Mouse (Mus musculus) heart, postnatal 4 days (tissue): ENCODE measurements around the gene Areg. TPM values are rescaled to one million over a fixed set of nuclear protein-coding genes. Genes with fewer than 3 reads are reported as not detected.

ENCODE experiments used
- DNase-seq: peaks from one replicate; pipeline ENCODE4 v3.0.0; 2021
- total RNA-seq, 2 experiments: library from RNA; stranded (reverse); gene quantifications; 2 replicates each; pipeline ENCODE4 v1.2.3; 2021

Areg gene
- total RNA-seq: under 1 TPM; 0.36 to 0.60 TPM

DNA sequence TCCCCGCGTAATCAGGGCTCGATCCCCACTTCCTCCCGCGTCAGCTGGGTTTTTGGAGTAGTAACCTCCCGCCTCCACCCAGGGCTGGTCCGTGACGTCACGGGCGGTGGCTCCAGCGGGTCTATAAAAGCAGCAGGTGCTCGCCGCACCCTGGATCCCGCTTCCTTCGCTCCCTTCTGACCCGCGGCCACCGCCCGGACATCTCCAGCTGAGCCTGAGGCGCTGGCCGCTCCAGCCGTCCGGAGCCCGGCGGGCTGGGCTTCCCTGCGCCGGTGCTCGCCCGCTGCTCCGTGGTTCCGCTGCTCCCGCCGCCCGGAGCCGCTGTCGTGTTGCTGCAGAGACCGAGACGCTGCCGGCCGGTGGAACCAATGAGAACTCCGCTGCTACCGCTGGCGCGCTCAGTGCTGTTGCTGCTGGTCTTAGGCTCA is at the start of gene Areg:
Areg (plus strand) TSS at position 154 of the 428 bp plus-strand sequence.
- peak; percentile 68 for DNase-seq

DNA sequence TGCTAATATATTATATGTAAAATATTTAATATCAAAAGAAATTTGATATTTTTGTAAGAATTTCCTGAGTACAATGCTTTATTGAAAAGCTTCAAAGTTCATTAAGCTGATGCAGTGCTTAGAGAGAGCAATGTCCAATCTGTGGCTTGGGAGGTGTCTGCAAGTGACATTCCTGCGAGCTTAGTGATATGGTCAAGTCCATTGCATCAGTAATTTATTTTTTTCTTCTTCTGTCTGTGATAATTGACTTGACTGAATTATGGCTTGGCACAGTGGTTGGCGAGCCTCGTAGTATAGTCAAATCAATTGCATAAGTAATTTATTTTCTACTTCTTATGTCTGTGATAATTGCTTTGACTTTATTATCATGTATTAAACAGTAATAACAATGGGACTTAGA is 49.1 kb upstream of the Areg start:
- DNase-seq: no peak

DNA sequence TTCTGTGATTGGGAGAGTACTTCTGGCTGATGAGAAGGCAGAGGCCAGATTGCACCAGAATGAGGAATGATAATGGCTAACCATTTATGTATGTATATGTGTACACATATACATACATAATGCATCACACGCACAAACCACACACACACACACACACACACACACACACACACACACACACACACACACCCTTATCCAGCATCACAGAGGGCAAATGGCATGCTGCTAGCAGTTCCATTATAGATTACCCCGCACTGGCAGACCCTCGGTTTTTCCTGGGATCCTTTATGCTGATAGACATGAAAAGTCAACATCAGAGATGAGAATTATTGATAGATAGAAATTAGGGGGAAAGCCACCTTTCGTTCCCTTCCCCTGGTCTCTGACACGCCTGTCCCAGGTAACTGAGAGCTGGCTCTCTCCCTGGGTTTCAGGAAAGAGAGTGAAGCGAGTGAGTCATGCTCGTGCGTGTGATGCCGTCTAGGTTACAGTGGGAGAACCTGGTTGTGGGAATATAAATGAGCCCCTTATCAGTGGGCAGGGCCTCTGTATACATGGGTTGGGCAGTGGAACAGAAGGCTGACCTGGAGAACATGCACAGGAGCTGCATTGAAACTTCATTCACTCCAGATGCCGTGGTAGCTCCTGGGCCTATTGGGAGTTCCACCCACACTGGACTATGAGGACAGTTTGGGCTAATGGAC is 41.3 kb upstream of the Areg start:
- DNase-seq: no peak

DNA sequence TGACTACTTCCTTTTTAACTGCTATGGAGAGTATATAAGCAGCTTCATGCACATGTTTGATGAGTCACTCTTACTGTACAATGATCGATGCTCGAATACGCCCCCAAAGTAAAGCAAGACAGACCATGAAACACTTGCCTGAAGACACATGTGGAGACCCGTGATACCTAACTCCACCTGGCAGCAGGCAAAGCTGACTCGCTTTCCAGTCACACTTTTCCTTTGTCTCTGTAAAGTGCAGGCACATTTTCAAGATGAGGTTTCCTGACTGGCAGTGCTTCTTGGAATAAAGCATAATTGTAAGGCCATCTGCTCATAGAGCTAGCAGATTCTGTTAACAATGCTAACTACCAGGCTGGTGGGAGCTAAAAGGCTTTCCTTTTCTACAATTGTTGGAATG is 37.7 kb upstream of the Areg start:
- DNase-seq: no peak

DNA sequence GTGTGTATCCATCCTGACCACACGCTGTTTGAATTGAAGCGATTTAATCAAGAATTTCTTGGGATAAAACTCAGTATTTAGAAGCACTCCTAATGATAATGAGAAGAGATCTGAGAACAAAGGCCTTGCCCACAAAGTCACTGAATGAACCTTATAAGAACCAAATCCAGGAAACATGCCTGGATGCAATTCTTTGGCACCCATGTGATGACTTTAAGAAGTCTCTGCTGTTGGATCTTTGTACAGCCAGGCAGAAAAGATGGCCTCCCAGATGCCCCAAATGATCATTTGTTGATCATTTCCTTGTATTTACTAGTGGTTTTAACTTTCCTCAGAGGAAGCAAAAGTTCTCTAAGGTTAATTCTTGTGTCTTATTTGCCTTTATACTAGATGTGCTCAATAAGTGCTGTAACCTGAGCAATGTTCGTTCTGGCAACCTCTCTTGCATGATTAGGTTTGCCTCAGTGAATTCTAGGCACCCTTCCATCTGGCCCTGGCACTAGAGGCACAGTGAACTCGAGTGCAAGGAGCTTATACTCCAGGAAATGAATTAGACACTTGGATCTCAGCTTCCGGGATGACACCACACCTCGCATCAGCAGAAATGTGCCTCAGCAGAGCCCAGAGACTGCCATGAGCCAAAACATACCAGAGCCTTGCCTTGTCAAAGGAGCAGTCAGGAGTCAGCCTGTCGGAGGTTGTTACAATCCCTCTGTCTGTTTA is 35.3 kb upstream of the Areg start:
- DNase-seq: no peak

DNA sequence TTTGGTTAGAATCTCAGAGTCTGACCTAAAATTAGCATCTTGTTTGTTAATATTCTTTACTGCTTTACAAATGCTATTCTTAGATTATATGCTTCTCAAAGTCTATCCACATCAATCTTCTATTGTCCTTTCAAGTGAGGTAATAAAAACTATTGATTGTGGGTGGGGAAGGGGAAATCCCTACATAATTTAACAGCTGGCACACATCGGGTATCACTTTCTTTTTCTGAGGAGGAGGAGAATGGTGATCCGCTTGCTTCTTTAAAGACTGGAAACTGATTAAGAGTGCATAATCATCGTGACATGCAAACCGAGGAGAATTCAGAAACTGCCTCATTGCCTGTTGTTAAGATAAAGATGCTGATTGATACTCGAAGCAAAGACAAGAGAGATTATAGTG is 33.2 kb upstream of the Areg start:
- DNase-seq: no peak

DNA sequence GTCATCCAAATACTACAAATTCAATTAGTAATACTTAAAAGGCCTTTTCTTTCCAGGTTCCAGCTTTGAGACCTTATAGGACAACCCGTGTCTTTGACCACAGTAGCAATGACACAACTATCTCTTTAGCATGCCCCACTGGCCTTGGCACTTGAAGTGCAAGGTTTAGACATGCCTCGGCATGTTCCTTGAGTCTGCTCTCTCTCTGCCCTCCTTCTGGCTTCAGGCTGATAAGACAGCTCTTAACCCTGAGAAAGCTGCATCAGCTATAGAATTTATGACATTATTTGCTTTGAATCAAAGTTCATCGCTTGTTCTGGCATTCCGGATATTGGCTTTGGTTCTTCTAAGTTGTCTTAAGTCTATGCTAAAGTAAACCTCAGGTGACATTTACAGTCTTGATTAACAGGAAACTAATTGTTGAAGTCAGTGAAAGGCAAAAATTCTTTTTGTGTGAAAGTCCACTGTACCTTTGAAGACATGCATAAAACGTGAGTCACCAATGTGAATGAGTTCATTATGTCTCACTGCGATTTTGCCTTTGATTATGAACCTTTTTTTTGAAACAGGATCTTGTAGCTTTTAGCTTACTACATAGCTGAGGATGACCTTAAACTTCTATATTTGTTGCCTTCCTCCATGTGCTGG is 29.3 kb upstream of the Areg start:
- no peak for DNase-seq

DNA sequence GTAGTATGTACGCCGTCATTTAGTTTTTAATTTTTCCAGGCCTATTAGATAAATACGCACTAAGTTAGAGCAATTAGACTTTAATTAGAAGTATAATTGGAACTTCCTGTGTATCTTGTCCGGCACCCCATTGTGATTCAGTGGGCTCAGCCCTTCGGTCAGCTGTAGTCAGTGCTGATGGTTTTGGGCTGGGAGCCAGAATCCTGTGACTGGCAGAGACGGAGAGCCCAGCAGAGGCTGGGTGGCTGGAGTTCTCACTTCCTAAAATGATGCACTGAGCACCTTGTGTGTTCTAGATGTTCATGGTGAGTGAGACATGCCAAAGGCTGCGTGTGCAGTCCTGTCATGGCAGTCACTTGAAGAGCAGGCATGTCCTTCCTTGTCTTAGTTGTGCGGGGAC is 28.4 kb upstream of the Areg start:
- DNase-seq: peak; percentile 8

DNA sequence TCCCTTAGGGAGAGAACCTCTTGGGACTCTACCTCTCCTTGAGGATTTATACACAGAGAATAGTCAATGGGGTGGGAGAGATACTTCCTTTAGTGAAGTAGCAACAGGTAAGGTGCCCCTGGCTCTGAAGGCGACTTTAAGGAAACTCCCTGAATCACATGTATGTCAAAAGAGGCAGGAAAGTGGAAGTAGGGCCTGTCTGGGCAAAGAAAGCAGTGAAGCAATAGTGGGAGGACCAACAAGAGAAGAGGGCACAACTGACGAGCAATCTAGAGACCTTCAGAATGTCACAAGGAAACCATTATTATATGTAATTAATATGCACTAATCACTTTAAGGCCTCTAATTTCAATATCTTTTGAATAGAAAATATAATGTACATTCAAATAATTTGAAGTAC is 25.4 kb upstream of the Areg start:
- no peak for DNase-seq

DNA sequence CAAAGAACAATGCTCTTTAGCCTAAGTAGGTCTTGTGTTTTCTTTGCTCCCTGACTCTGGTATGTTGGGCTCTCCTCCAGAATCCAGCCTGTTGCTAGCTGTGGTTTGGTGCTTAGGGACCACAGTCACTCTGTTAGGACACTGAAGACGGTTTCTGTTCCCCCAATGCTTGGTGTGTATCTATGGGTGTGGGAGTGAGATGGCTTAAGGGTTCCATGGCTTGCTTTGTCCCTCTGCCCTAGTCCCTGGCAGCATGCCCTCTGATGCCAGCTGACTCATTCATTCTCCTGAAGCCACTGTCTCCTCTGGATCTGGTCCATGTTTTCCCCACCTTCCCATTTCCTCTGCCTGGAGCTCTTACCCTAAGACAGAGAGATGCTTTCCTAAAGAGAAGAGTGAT is 24.8 kb upstream of the Areg start:
- no peak for DNase-seq

DNA sequence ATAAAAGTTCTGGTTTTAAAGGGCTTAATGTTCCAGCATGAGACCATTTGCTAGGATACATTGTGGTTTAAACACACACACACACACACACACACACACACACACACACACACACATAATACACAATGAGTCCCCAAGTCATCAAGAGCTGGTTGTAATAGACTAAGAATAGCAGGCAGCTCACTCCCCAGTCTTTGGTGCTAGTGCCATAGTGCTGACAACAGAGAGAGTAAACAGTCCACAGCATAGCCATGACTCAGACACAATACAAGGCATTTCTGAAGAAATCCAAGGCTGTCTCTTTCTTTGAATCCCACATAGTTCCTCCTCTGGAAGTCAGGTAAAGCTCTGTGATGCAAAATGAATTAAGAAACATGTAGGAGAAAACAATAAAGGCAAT is 20.8 kb upstream of the Areg start:
- DNase-seq: peak; percentile 13

DNA sequence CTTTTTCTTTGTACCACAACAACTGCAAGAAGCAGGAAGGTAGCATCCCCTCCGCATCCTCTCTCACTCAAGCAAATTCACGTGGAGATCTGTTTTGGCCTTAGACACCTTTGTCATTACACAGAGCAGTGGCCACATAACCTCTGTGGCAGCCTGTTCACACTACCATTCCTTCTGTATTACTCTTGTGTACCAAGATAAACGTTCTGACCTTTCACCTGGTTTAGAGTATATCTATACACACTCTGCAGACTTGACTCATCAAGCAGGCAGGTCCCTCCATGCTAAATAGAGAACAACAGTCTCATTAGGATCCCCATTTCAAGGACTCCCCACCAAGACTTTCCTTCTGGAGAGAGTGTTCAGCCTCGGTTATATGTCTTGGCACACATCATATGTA is 16.0 kb upstream of the Areg start:
- no peak for DNase-seq

DNA sequence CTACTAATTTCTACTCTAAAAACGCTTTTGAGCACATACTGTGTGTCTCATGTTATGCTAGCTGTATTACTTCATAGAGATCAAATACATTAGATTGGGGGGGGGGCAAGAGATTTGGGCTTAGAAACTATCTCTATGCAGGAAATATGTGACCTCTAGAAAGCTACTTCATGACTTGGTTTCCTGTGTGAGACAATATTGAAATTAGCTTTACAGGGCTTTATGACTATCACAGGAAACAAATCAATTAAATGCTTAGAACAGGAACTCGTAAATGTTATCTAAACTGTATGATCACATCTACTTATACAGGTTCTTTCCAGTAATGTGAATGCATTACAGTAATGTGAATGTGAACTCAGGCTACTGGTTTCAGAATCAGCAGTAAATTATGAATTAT is 15.3 kb upstream of the Areg start:
- DNase-seq: no peak

DNA sequence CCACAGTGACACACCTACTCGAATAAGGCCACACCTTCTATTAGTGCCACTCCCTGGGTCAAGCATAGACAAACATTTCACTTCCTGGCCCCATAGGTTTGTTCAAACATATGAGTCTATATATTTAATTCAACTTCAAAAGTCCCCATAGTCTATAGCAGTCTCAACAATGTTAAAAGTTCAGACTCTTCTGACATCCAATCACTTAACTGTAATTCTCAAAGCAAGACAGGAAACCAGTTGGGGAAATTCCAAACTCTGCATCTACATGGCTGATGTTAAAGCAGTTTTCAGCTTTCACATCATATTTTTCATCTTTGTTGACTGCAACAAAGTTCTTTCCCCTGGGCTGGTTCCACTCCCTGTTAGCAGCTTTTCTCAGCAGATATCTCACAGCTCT is 12.8 kb upstream of the Areg start:
- no peak for DNase-seq

DNA sequence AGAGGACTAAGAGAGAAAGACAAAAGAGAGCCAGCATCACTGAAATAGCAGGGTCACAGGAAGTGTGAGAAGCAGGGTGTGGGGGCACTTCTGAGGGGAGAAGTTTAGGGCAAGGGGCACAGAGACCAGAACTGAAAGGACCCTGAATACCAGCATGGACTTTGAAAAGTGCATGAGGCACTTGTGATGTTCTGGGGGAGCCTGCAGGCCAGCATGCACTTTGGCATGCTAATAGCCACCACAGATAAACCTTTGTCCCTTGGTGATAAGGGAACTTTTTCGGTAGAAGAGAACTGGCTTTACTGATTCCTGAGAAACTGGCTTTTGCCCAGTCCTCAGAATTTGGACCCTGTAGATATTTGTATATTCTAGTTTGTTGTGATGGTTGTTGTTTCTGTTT is 4.4 kb upstream of the Areg start:
- no peak for DNase-seq

DNA sequence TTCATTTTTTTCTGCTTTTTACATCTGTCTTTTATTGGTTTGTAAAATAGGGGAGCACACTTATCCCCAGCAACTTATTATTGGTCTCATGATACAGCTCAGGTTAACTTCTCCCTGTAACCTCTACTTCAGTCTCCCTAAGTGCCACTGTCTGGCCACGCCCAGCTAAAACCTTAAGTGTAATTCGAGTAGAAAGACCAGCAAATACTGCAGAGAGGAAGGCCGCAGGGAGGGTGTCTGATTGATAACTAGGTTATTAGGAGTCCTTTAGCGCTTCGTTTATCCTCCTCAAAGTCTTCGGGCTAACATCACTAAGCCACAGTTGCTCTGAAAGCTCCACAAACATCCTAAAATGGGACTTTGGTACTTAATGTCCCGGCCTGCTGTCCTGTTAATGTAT is 429 bp upstream of the Areg start:
- DNase-seq: no peak

DNA sequence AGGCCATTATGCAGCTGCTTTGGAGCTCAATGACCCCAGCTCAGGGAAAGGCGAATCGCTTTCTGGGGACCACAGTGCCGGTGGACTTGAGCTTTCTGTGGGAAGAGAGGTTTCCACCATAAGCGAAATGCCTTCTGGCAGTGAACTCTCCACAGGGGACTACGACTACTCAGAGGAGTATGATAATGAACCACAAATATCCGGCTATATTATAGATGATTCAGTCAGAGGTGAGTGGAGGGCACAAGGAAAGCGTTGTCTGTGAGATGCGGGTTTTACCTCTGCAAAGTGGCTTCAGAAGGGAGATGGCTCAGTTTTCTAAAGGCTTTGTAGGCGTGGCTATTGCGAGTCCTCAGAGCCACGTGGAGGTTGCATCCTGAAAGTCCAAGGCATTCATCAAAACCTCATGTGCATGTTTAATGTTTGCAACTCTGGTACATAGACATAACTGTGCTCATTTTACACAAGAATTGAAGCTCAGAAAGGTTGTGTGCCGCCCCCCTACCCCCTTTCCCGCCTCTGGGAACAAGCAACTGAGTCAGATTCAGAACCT is 1.6 kb downstream of the Areg start:
- DNase-seq: no peak

DNA sequence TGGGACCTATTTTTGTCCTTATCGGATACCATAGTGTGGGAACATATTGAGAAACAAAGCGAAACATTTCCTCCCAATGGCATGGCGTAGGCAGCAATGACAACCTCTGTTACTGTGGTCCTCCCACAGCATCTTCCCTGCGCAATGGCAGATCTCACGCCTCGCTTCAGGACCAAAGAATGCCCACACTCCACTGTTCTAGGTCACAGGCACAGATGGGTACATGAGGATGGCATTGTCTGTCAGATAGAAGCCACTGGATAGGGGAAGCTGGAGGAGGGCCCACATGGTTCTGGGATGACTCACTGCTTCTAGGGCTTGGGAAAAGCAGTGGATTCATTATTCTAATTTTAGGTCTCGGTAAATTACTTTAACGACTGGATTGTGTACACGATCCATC is 5.6 kb downstream of the Areg start:
- no peak for DNase-seq

DNA sequence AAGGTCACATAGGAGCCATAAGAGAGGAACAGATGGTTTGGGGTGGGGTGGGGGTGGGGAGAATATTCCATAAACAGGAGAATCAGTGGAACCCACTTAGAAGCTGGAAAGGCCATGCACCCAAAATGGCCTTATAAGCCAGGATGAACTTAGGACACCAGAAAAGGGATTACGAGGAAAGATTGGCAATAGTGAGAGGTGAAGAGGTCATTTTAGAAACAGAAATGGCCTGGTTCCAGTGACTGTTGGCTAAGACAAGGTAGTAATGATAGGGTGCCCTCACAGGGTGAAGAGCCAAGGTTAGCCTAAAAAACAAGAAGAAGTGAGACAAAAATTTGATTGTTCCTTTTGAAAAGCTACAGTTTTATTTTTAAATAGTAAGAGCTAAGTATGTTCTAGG is 7.6 kb downstream of the Areg start:
- no peak for DNase-seq

DNA sequence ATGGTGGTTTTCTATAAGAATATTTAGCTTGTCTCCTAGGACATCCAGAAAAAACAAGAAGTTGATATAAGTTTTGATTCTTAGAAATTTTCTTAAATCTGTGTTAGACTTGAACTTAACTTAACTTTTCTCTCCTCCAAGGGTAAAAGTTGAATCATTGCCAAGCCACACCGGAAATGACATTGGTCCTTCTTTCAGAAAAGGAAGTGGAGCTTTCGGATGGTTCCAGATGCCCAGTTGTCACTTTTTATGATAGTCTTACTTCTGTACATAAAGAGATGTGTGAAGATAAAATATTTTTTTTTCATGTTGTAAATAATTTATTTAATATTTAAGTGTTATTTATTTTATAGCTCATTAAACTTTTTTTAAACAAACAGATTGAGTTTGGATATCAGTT is 8.7 kb downstream of the Areg start:
- no peak for DNase-seq

DNA sequence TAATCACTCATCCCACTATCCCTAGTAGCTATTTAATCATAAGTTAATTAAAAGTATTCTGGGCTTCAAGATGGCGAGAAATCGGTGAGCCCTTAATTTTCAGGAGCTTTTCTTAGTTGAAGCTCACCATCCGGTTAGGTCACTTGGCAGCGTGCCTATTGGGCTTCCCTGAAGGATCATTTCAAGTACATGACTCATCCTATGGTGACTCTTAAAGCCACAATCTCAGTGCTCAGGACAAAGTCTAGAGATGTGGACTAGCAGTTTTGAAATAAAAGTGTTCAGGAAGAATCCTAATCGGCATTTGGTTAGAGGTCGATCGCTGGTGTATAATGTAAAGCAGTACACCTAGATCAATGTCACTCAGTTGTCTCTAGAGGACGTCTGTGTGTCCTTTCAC is 17.3 kb downstream of the Areg start:
- peak; percentile 20 for DNase-seq

DNA sequence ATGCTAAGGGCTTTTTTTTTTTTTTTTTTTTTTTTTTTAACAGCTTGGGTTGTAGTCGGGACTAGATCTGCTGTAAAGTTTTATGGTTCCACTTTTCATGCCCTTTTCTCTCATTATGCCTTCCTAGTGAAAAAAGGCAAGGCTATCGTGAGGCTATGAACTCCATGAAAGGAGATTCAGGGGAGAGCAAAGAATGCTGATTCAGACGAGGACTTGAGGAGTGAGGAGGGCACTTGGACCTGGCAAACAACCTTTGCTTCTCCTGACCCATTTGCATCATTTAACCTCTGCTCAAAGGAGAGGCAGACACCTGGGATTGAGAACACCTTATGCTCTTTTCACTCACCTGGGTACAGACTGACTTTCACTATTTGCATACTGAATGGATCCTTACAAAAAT is 17.8 kb downstream of the Areg start:
- no peak for DNase-seq

DNA sequence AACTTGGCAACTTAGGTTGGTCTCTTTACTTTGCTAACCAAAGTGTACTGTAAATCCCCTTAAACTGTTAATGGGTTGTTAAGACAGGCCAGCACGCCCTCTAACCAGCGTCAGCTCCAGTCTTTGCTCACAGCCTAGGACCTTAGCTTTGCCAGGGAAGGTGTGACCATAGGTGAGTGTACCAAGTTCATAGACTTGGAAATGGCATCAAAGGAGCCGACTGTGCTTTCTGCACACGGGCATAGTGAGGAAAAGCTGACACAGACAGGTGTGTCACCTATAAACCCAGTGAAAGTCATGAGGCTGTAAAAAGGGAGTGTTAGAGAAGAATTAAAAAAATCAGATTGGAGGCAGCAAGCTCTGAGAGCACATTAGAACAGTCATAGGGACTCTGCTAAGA is 23.4 kb downstream of the Areg start:
- DNase-seq: no peak

DNA sequence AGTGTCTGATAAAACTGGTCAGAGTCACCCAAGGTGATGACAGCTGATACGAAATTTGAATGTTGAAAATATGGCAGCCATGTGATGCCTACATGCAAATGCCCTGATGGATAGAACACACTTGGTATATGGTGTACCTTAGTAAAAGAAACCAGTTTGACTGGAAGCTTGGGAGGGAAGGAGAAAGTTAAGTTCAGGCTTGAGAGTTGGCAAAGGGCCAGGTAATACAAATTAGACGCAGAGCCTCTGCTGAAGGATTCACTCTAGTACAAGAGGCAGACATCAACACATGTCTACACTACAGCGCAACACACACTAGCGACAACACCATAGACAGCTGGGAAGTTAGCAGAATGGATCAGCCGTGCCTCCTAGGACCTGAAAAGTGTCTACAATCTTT is 27.2 kb downstream of the Areg start:
- no peak for DNase-seq
